Mouse (Mus musculus): ENCODE measurements around the gene Wdr66.
"Not testable (repeated sequence)": the region's sequence is repeated elsewhere in the genome, so short reads cannot be mapped to it uniquely, and the experiment has no call there.

DNA sequence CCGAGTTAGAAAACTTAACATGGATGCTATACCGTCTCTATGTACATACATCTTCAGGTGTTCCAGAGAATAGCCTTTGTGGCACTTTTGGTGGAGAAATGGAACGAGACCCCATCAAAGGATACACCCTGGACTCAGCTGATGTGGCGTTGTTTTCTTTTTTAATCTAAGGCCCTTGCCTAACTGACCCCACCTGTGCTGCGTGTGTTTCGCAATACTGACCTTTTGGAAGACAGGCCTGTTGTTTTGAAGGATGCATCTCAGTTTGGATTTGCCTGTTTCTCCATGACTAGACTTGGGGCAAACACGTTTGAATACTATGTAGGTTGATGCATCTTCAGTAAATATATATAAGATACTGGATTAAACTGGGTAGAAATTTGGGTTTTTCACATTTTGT lies 48.3 kb upstream of the Wdr66 start:
- TF ChIP-seq CTCF, EP300 (IDR thresholded peaks at IDR 0.05; ENCODE audit: low read depth): not testable (repeated sequence)
